Mouse (Mus musculus): ENCODE data around the gene Klhl40. TPM values are rescaled to one million over a fixed set of nuclear protein-coding genes. Genes with fewer than 3 reads are reported as not detected.
A peak's percentile ranks its signal among the peaks of the same experiment; 100 is the strongest.

Gene Klhl40
- polyA plus RNA-seq, 1 experiment: not detected

- WGBS: 83% methylated on average over 5 of the region's 5 CpGs
- Histone ChIP-seq H3K4me3 (ENCODE audit: insufficient read depth, low read depth, low read length) (no peak overlapping the region), H3K27ac (ENCODE audit: insufficient read depth, low read depth, low read length) (0 out of 2 replicates have a peak overlapping the region, but pooled peaks have one; percentile 34), H3K4me1 (ENCODE audit: control insufficient read depth, insufficient read depth, low read length) (peaks cover 28% of the 10 kb centered on the region)
- TF ChIP-seq CTCF (IDR thresholded peaks at IDR 0.05; ENCODE audit: insufficient read depth, low read depth, low read length): no peak
- no peak for TF ChIP-seq POLR2A (IDR thresholded peaks at IDR 0.05; ENCODE audit: insufficient read depth, low read depth, low read length)
Measured at GRCm38 (mm10) chr9:121772412-121772811, 5.0 kb upstream of the Klhl40 start.

DNA sequence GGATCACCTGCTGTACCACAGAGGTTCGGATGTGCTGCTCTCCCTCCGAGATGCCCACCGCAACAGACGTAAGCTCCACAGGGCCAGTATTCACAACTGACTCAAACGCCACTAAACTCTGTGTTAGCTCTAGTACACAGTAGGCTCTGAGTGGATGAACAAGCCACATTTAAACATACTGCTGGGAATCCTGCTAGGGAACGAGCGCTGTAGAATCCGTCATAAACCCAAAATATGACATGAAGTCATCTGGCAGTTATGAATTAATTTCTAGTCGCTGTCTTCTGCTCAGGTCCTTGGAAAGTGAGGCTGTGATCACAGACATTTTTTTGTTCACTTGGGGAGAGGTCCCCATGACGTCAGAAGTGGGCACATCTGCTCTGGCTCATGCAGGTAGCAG is 1.5 kb upstream of the Klhl40 start:
- peak overlapping the region; percentile 99 for H3K27ac ChIP-seq (ENCODE audit: insufficient read depth, low read depth, low read length)
- WGBS: 66% methylated on average over 10 of the region's 10 CpGs
- TF ChIP-seq POLR2A (IDR thresholded peaks at IDR 0.05; ENCODE audit: insufficient read depth, low read depth, low read length): no peak
- TF ChIP-seq CTCF (IDR thresholded peaks at IDR 0.05; ENCODE audit: insufficient read depth, low read depth, low read length): no peak

GRCm38 (mm10) chr9:121776511-121776910 is 896 bp upstream of the Klhl40 start:
- Histone ChIP-seq H3K4me1 (ENCODE audit: control insufficient read depth, insufficient read depth, low read length) (peaks cover 54% of the 10 kb centered on the region), H3K4me3 (ENCODE audit: insufficient read depth, low read depth, low read length) (peak overlapping the region; percentile 3; the same call in 1 of the 2 replicates), H3K27ac (ENCODE audit: insufficient read depth, low read depth, low read length) (peak overlapping the region; percentile 99)
- TF ChIP-seq POLR2A (IDR thresholded peaks at IDR 0.05; ENCODE audit: insufficient read depth, low read depth, low read length): no peak
- WGBS: 32% methylated on average over 7 of the region's 7 CpGs

More for the DNA sequence above, 1.5 kb upstream of the Klhl40 start:
- Histone ChIP-seq H3K4me1 (ENCODE audit: control insufficient read depth, insufficient read depth, low read length) (peaks cover 53% of the 10 kb centered on the region), H3K4me3 (ENCODE audit: insufficient read depth, low read depth, low read length) (no peak overlapping the region; the same call in 1 of the 2 replicates)

- WGBS: 5% methylated on average over 54 of the region's 54 CpGs
- peak overlapping the region; percentile 35 for H3K4me3 ChIP-seq (ENCODE audit: insufficient read depth, low read depth, low read length)
- peak overlapping the region; percentile 89 for H3K27ac ChIP-seq (ENCODE audit: insufficient read depth, low read depth, low read length)
- no peak for TF ChIP-seq CTCF (IDR thresholded peaks at IDR 0.05; ENCODE audit: insufficient read depth, low read depth, low read length)
- TF ChIP-seq POLR2A (IDR thresholded peaks at IDR 0.05; ENCODE audit: insufficient read depth, low read depth, low read length): no peak
- peaks cover 61% of the 10 kb centered on the region for H3K4me1 ChIP-seq (ENCODE audit: control insufficient read depth, insufficient read depth, low read length)
Measured at GRCm38 (mm10) chr9:121778066-121778624, 738 bp downstream of the Klhl40 start.

DNA sequence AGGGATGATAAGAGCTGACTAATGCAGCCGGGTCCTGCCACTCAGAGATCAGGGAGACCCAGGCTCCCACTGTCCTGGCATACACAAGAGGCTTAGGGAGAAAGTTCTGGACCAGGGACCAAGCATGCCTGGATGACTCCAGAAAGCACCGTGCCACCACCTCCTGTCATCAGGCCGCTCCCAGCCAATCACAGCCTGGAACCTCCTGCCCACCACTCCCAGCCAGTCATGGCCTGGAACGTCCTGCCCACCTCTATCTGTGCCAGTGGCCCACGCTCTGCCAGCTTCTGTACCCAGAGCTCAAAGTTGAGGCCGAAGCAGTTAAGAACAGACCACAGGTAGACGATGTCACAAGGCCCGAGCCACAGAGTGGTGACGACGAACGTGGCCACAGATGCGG is 7.4 kb downstream of the Klhl40 start:
- no peak for TF ChIP-seq CTCF (IDR thresholded peaks at IDR 0.05; ENCODE audit: insufficient read depth, low read depth, low read length)
- TF ChIP-seq POLR2A (IDR thresholded peaks at IDR 0.05; ENCODE audit: insufficient read depth, low read depth, low read length): no peak
- H3K4me1 ChIP-seq (ENCODE audit: control insufficient read depth, insufficient read depth, low read length): peaks cover 35% of the 10 kb centered on the region
- no peak overlapping the region for H3K4me3 ChIP-seq (ENCODE audit: insufficient read depth, low read depth, low read length)
- WGBS: 89% methylated on average over 12 of the region's 12 CpGs
- no peak overlapping the region for H3K27ac ChIP-seq (ENCODE audit: insufficient read depth, low read depth, low read length)

DNA sequence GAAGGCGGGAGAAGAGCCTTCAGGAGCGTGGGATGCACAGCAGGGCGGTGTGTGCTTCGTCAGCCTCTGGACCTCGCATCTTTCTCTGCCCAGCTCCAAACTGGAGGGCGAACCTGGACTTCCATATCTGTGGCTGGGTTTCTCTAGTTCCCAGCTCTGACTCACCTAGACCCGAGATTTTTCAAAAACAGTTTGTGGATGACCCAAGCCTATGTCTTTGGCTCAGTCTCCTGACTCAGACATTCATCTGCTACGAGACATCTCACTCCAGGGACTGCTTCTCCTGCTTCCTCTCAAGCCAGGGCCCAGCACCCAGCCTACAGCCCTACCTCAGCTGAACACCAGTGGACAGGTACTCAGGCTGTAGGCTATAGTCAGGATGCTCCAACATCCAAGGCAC is 7.9 kb downstream of the Klhl40 start:
- WGBS: 91% methylated on average over 8 of the region's 8 CpGs
- no peak overlapping the region for H3K4me3 ChIP-seq (ENCODE audit: insufficient read depth, low read depth, low read length)
- H3K4me1 ChIP-seq (ENCODE audit: control insufficient read depth, insufficient read depth, low read length): peaks cover 30% of the 10 kb centered on the region
- H3K27ac ChIP-seq (ENCODE audit: insufficient read depth, low read depth, low read length): no peak overlapping the region
- TF ChIP-seq CTCF (IDR thresholded peaks at IDR 0.05; ENCODE audit: insufficient read depth, low read depth, low read length) (no peak), POLR2A (IDR thresholded peaks at IDR 0.05; ENCODE audit: insufficient read depth, low read depth, low read length) (no peak)

DNA sequence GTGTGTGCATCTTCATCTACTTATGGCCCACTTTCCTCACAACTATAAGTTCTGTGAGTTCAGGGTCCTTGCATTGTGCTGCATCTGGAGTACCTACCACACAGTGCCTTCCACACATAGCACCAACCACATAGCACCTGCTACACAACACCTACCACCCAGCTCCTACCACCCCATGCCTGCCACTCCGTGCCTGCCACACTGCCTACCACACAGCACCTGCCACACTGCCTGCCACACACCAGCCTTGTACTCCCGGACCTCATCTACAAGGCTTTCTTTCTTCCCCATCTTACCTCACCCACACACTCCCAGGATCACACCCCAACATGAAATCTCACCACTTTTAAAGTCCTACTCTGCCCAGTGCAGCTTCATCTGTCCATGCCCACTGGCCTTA is 9.0 kb downstream of the Klhl40 start:
- 84% methylated on average over 2 of the region's 2 CpGs for WGBS
- peaks cover 31% of the 10 kb centered on the region for H3K4me1 ChIP-seq (ENCODE audit: control insufficient read depth, insufficient read depth, low read length)
- H3K27ac ChIP-seq (ENCODE audit: insufficient read depth, low read depth, low read length): no peak overlapping the region
- no peak overlapping the region for H3K4me3 ChIP-seq (ENCODE audit: insufficient read depth, low read depth, low read length)
- TF ChIP-seq CTCF (IDR thresholded peaks at IDR 0.05; ENCODE audit: insufficient read depth, low read depth, low read length): no peak
- TF ChIP-seq POLR2A (IDR thresholded peaks at IDR 0.05; ENCODE audit: insufficient read depth, low read depth, low read length): 0 out of 2 replicates have a peak, but pooled peaks have one; percentile 19

- Histone ChIP-seq H3K4me1 (ENCODE audit: control insufficient read depth, insufficient read depth, low read length) (peaks cover 46% of the 10 kb centered on the region), H3K27ac (ENCODE audit: insufficient read depth, low read depth, low read length) (peak overlapping the region; percentile 23; the same call in 1 of the 2 replicates), H3K4me3 (ENCODE audit: insufficient read depth, low read depth, low read length) (peak overlapping the region; percentile 22)
- 42% methylated on average over 5 of the region's 5 CpGs for WGBS
- TF ChIP-seq POLR2A (IDR thresholded peaks at IDR 0.05; ENCODE audit: insufficient read depth, low read depth, low read length) (no peak), CTCF (IDR thresholded peaks at IDR 0.05; ENCODE audit: insufficient read depth, low read depth, low read length) (no peak)
Measured at GRCm38 (mm10) chr9:121791206-121791605, 13.8 kb downstream of the Klhl40 start.

DNA sequence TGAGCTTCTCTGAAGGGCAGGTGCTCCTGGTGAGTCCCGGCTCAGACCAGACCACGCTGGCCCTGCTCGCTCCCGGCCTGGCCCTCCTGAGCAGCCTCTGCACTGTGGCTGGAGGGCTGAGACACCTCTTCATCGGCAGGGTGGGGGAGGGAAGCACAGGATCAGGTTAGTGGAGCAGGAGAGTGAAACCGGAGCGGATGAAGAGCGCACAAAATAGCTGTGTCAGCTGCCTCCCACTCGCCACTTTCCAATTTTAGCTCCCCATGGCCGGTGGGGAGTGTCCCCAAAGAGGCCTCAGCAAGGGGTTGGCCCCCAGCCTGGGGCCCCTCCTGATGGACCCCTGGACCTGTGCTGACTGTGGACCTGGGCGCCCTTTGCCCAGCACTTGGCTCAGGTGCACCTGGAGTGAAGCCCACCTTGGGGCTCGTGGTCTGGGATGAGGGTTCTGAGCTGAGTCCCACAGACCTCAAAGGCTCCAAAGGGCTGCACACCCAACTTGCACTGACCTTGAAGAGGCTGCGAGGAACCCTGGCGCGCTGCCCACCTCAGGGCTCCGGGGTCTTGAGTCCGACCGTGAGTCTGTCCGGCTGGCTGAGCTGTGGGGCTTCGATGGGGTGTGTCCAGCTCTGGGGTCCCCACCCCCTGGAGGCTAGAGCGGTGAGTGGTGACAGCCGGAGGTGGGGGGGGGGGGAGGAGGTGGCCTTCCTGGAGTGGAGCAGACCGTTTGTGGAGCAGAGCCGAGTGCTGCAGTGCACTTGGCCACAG is 14.5 kb downstream of the Klhl40 start, which contains the start of gene Hhatl:
TSS of gene Hhatl (minus strand) at position 751 of the 765 bp plus-strand sequence.
- peak within 1 kb of the TSS; percentile 22 for H3K4me3 ChIP-seq (ENCODE audit: insufficient read depth, low read depth, low read length)
- H3K4me1 ChIP-seq (ENCODE audit: control insufficient read depth, insufficient read depth, low read length): peaks cover 39% of the 10 kb centered on the region
- peak within 1 kb of the TSS; percentile 23; the same call in 1 of the 2 replicates for H3K27ac ChIP-seq (ENCODE audit: insufficient read depth, low read depth, low read length)
- TF ChIP-seq CTCF (IDR thresholded peaks at IDR 0.05; ENCODE audit: insufficient read depth, low read depth, low read length) (no peak), POLR2A (IDR thresholded peaks at IDR 0.05; ENCODE audit: insufficient read depth, low read depth, low read length) (no peak)
- 31% methylated on average over 24 of the region's 24 CpGs for WGBS
